Mouse (Mus musculus): ENCODE results near the gene Cybrd1.

Cybrd1 gene

GRCm38 (mm10) chr2:71176329-71177249 lies 58.9 kb downstream of the Cybrd1 start:
- no peak for DNase-seq

- DNase-seq = no peak
These were observed 59.5 kb downstream of the Cybrd1 start for GRCm38 (mm10) chr2:71177250-71177615.

- no peak for DNase-seq
These were observed 60.0 kb downstream of the Cybrd1 start for GRCm38 (mm10) chr2:71177760-71178159.

GRCm38 (mm10) chr2:71179716-71180115 lies 62.0 kb downstream of the Cybrd1 start:
- DNase-seq = no peak

- no peak for DNase-seq
These were observed 63.0 kb downstream of the Cybrd1 start for GRCm38 (mm10) chr2:71180566-71181217.

GRCm38 (mm10) chr2:71187950-71188349 lies 70.2 kb downstream of the Cybrd1 start:
- DNase-seq = no peak

GRCm38 (mm10) chr2:71188861-71189260 lies 71.1 kb downstream of the Cybrd1 start:
- no peak for DNase-seq

GRCm38 (mm10) chr2:71191391-71192194 lies 73.9 kb downstream of the Cybrd1 start:
- DNase-seq = no peak

GRCm38 (mm10) chr2:71192195-71192807 lies 74.6 kb downstream of the Cybrd1 start:
- no peak for DNase-seq

Measured in spleen, adult 18-20 months (tissue).